Mouse (Mus musculus) embryonic fibroblast, embryonic 13.5 days (primary cell): ENCODE measurements at regions not wholly inside any gene's neighbourhood (a gene's known extent, or its start where the extent isn't known, plus 50 kb on each side); places are given as distances from the start of the nearest gene placed in this dataset.

Source experiments
- CTCF ChIP-seq: IDR thresholded peaks from 2 replicates; pipeline ENCODE4 v1.5.1; 2011; ENCODE audit warnings: mild to moderate bottlenecking, control low read depth, low read length, moderate library complexity, borderline replicate concordance; ENCODE audit not compliant: insufficient read depth
- POLR2A ChIP-seq: IDR thresholded peaks from 2 replicates; pipeline ENCODE4 v1.6.1; 2011; ENCODE audit warnings: low read depth, mild to moderate bottlenecking, control low read depth, low read length, moderate library complexity

DNA sequence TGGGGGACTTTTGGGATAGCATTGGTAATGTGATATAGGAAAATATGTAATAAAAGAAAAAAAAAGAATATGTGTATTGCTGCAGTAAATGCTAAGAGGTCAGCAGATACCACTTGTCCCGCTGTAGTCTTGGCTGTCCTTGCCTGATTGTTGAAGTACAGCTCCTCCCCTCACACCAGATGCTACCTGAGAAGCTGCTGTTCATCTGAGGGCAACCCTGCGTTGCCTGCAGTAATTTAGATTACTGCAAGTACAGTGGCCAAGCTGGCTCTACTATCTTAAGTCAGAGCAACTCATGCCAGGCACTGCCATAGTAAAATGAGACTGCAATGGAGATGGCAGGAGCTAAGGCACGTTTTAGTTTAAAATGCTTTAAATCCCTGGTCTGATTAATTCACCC lies 75.7 kb upstream of the Mbnl1 start:
- TF ChIP-seq POLR2A (no peak), CTCF (no peak)
